Mouse (Mus musculus): ENCODE data around the gene Asic4. TPM values are rescaled to one million over a fixed set of nuclear protein-coding genes. Genes with fewer than 3 reads are reported as not detected.

Asic4 gene
- polyA plus RNA-seq, 1 experiment from 2014 or later = 7.2 TPM

DNA sequence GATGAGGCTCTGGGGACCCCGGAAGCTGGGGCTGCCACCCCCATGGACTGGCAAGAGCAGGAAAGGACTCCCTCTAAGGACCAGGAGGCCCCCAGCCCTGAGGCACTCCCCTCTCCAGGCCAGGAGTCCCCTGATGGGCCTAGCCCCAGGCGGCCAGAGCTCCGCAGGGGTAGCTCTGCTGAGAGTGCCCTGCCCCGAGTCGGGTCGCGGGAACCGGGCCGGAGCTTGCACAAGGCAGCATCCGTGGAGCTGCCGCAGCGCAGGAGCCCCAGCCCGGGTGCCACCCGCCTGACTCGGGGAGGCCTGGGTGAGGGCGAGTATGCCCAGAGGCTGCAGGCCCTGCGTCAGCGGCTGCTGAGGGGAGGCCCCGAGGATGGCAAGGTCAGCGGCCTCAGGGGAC lies 28.4 kb upstream of the Asic4 start:
- 5% methylated on average over 20 of the region's 20 CpGs for WGBS
- ATAC-seq = 0 out of 2 replicates have a peak, but pooled peaks have one; percentile 25
- Histone ChIP-seq H3K9me3 (ENCODE audit: control insufficient read depth, low read length) (no peaks in the 10 kb centered on the region), H3K27ac (ENCODE audit: low read length) (no peak overlapping the region), H3K4me1 (replicated peaks; ENCODE audit: control insufficient read depth, insufficient read depth, low read length) (peaks cover 18% of the 10 kb centered on the region), H3K36me3 (ENCODE audit: control insufficient read depth, insufficient read depth) (no peaks in the 10 kb centered on the region), H3K9ac (replicated peaks; ENCODE audit: low read depth, low read length) (no peak overlapping the region), H3K4me3 (replicated peaks; ENCODE audit: low read length) (no peak overlapping the region), H3K4me2 (ENCODE audit: low read length) (0 out of 2 replicates have a peak overlapping the region, but pooled peaks have one; percentile 9), H3K27me3 (replicated peaks; ENCODE audit: control insufficient read depth, insufficient read depth, low read length) (peaks cover 46% of the 10 kb centered on the region)

DNA sequence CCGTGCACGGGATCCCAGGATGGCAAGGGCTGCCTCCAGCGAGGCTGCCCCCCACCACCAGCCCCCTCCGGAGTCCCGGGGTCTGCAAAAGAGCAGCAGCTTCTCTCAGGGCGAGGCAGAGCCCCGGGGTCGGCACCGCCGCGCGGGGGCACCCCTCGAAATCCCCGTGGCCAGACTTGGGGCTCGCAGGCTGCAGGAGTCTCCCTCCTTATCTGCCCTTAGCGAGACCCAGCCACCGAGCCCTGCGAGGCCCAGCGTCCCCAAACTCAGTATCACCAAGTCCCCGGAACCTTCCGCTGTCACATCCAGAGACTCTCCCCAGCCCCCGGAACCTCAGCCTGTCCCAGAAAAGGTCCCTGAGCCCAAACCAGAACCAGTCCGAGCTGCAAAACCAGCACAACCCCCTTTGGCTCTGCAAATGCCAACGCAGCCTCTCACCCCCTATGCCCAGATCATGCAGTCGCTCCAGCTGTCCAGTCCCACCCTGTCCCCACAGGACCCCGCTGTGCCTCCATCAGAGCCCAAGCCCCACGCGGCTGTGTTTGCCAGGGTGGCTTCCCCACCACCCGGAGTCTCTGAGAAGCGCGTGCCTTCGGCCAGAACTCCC lies 27.9 kb upstream of the Asic4 start:
- Histone ChIP-seq H3K4me2 (ENCODE audit: low read length) (peak overlapping the region; percentile 54), H3K27ac (ENCODE audit: low read length) (no peak overlapping the region), H3K36me3 (ENCODE audit: control insufficient read depth, insufficient read depth) (no peaks in the 10 kb centered on the region), H3K4me3 (replicated peaks; ENCODE audit: low read length) (peak overlapping the region; percentile 42), H3K9ac (replicated peaks; ENCODE audit: low read depth, low read length) (peak overlapping the region; percentile 50), H3K9me3 (ENCODE audit: control insufficient read depth, low read length) (no peaks in the 10 kb centered on the region), H3K27me3 (replicated peaks; ENCODE audit: control insufficient read depth, insufficient read depth, low read length) (peaks cover 46% of the 10 kb centered on the region), H3K4me1 (replicated peaks; ENCODE audit: control insufficient read depth, insufficient read depth, low read length) (peaks cover 18% of the 10 kb centered on the region)
- WGBS = 2% methylated on average over 31 of the region's 32 CpGs
- no peak for ATAC-seq

DNA sequence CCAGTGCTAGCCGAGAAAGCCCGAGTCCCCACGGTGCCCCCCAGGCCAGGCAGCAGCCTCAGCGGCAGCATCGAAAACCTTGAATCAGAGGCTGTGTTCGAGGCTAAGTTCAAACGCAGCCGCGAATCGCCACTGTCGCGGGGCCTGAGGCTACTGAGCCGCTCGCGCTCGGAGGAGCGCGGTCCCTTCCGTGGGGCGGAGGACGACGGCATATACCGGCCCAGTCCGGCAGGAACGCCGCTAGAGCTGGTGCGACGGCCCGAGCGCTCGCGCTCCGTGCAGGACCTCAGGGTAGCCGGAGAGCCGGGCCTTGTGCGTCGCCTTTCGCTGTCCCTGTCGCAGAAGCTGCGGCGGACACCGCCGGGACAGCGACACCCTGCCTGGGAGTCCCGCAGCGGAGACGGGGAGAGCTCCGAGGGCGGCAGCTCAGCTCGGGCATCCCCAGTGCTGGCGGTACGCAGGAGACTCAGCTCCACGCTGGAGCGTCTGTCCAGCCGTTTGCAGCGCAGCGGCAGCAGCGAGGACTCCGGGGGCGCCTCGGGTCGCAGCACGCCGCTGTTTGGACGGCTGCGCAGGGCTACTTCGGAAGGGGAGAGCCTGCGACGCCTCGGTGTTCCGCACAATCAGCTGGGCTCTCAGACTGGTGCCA lies 27.3 kb upstream of the Asic4 start:
- H3K36me3 ChIP-seq (ENCODE audit: control insufficient read depth, insufficient read depth) = no peaks in the 10 kb centered on the region
- peaks cover 18% of the 10 kb centered on the region for H3K4me1 ChIP-seq (replicated peaks; ENCODE audit: control insufficient read depth, insufficient read depth, low read length)
- peak overlapping the region; percentile 54 for H3K4me2 ChIP-seq (ENCODE audit: low read length)
- under 1% methylated on average over 68 of the region's 71 CpGs for WGBS
- H3K27me3 ChIP-seq (replicated peaks; ENCODE audit: control insufficient read depth, insufficient read depth, low read length) = peaks cover 46% of the 10 kb centered on the region
- peak overlapping the region; percentile 42 for H3K4me3 ChIP-seq (replicated peaks; ENCODE audit: low read length)
- H3K9me3 ChIP-seq (ENCODE audit: control insufficient read depth, low read length) = no peaks in the 10 kb centered on the region
- no peak overlapping the region for H3K27ac ChIP-seq (ENCODE audit: low read length)
- peak overlapping the region; percentile 50 for H3K9ac ChIP-seq (replicated peaks; ENCODE audit: low read depth, low read length)
- peak; percentile 49 for ATAC-seq

DNA sequence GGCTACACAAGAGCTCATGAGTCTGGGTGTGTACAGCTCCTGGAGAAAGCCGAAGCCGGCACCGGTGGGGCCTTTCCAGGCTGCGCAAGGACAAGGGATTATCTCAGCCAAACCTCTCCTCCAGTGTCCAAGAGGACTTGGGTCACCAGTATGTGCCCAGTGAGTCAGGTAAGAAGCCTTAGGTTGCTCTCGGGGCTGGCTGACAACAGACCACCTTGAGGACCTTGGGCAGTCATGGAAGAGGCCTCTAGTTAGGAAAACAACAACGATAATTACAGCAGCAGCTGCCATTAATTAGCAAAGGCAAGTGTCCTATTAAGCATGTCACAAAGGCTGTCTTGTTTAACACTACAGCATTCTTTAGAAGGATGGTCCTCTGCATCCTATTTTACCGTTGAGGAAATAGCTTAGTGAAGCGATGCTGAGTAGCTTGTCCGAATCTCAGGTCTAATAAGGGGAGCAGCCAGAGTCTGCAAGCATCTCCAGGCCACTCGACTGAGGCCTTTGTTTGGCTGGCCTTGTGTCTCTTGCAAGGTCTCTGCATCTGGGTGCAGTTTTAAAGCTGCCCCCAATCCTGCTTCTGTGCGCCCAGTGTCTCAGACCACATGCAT lies 26.4 kb upstream of the Asic4 start:
- ATAC-seq = no peak
- peaks cover 46% of the 10 kb centered on the region for H3K27me3 ChIP-seq (replicated peaks; ENCODE audit: control insufficient read depth, insufficient read depth, low read length)
- H3K36me3 ChIP-seq (ENCODE audit: control insufficient read depth, insufficient read depth) = no peaks in the 10 kb centered on the region
- no peak overlapping the region for H3K4me3 ChIP-seq (replicated peaks; ENCODE audit: low read length)
- WGBS = 29% methylated on average over 11 of the region's 11 CpGs
- H3K27ac ChIP-seq (ENCODE audit: low read length) = no peak overlapping the region
- peaks cover 18% of the 10 kb centered on the region for H3K4me1 ChIP-seq (replicated peaks; ENCODE audit: control insufficient read depth, insufficient read depth, low read length)
- no peak overlapping the region for H3K9ac ChIP-seq (replicated peaks; ENCODE audit: low read depth, low read length)
- no peaks in the 10 kb centered on the region for H3K9me3 ChIP-seq (ENCODE audit: control insufficient read depth, low read length)
- no peak overlapping the region for H3K4me2 ChIP-seq (ENCODE audit: low read length)

DNA sequence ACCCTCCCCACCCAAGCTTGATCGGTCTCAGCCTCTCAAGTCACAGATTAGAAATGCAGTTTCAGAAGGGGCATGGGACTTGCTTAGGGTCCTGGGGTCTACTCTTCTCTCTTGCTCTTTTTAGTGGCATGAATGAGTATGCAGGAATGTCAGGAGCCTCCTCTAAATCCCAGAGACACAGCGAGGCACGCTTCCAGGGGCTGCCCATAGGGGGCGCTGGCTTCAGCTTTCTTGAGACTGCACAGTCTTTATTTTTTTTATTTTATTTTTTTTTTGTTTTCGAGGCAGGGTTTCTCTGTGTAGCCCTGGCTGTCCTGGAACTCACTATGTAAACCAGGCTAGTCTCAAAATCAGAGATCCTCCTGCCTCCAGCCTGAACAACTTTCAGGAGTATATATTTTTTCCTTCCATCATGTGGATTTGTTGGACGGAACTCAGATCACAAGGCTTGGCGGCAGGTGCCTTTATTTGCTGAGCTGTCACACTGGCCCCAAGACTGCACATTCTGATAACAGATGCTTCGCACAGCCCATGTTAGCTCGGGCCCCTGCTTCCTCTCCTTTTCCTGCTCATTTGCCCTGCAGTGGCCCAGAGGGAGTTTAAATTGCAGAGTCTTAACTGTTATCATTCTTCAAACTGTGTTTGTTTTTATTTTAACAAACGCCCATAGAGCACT lies 24.3 kb upstream of the Asic4 start:
- no peak for ATAC-seq
- no peaks in the 10 kb centered on the region for H3K36me3 ChIP-seq (ENCODE audit: control insufficient read depth, insufficient read depth)
- H3K4me3 ChIP-seq (replicated peaks; ENCODE audit: low read length) = no peak overlapping the region
- H3K27ac ChIP-seq (ENCODE audit: low read length) = no peak overlapping the region
- no peak overlapping the region for H3K9ac ChIP-seq (replicated peaks; ENCODE audit: low read depth, low read length)
- peaks cover 18% of the 10 kb centered on the region for H3K4me1 ChIP-seq (replicated peaks; ENCODE audit: control insufficient read depth, insufficient read depth, low read length)
- H3K27me3 ChIP-seq (replicated peaks; ENCODE audit: control insufficient read depth, insufficient read depth, low read length) = peaks cover 38% of the 10 kb centered on the region
- WGBS = 38% methylated on average over 10 of the region's 10 CpGs
- no peak overlapping the region for H3K4me2 ChIP-seq (ENCODE audit: low read length)
- H3K9me3 ChIP-seq (ENCODE audit: control insufficient read depth, low read length) = no peaks in the 10 kb centered on the region

DNA sequence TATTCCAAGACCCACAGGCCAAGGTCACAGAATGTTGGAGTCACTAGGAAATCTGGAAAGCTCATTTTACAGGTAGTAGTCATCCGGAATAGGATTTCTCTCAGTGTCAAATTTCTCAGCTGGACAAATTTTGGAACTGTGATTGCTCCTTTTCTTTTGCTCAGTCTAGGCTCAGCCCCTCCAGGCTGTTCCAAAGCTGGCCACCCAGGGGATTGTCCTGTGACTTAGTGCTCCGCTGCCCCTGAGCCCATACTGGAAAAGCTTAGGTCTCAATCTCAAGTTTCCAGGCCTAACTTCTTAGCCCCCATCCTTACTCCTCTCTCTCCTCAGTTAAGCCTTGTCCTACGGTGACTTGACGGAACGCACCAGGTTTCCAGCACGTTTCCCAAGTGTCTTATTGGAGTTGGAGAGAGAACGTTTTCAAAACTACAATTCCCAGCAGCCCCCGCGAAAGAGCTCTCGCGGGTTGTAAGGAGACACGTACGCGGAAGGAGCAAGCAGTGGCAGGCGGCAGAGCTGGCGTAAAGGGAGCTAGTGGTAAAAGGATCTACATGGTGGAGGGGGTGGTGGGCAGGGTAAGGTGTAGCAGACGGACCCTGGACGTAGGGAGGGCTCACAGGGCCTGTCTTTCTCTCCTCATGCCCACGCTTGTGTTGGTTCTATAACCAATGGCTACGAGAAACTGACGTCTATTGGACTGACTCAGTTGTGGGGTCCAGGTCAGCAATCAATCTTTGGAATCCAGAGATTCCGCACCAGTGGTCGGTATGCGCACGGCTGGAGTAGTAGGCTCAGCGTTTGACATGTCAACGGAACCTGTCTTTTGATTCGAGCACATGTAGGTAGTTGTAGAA lies 14.5 kb upstream of the Asic4 start, which contains the start of gene Gmppa:
Gene Gmppa (plus strand): TSS at position 456 of the 854 bp plus-strand sequence.
- H3K4me2 ChIP-seq (ENCODE audit: low read length) = peak within 1 kb of the TSS; percentile 72
- H3K36me3 ChIP-seq (ENCODE audit: control insufficient read depth, insufficient read depth) = peaks cover under 1% of the 10 kb centered on the region; the same call in 1 of the 2 replicates
- H3K27me3 ChIP-seq (replicated peaks; ENCODE audit: control insufficient read depth, insufficient read depth, low read length) = no peaks in the 10 kb centered on the region; the same call in 1 of the 2 replicates
- H3K27ac ChIP-seq (ENCODE audit: low read length) = peak within 1 kb of the TSS; percentile 41; the same call in 1 of the 2 replicates
- H3K9me3 ChIP-seq (ENCODE audit: control insufficient read depth, low read length) = no peaks in the 10 kb centered on the region
- H3K4me3 ChIP-seq (replicated peaks; ENCODE audit: low read length) = peak within 1 kb of the TSS; percentile 56
- peaks cover 9% of the 10 kb centered on the region for H3K4me1 ChIP-seq (replicated peaks; ENCODE audit: control insufficient read depth, insufficient read depth, low read length)
- H3K9ac ChIP-seq (replicated peaks; ENCODE audit: low read depth, low read length) = peak within 1 kb of the TSS; percentile 64
- 6% methylated on average over 28 of the region's 28 CpGs for WGBS
- ATAC-seq = peak; percentile 91

DNA sequence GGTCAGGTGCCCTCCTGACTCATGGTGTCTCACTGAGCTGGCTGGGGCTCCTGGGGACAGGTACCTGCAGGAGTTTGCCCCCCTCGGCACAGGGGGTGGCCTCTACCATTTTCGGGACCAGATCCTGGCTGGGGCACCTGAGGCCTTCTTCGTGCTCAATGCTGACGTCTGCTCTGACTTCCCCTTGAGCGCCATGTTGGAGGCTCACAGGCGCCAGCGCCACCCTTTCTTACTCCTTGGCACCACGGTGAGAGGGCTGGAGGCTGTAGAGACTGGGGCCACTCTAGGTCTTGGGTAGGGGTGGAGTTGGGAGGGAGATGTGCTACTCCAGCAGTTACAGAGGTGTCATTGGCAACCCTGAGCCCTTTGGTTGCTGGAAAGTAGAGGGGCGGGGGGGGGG lies 11.5 kb upstream of the Asic4 start:
- WGBS = 80% methylated on average over 8 of the region's 9 CpGs
- H3K9me3 ChIP-seq (ENCODE audit: control insufficient read depth, low read length) = no peaks in the 10 kb centered on the region
- H3K27me3 ChIP-seq (replicated peaks; ENCODE audit: control insufficient read depth, insufficient read depth, low read length) = no peaks in the 10 kb centered on the region
- H3K4me1 ChIP-seq (replicated peaks; ENCODE audit: control insufficient read depth, insufficient read depth, low read length) = peaks cover 26% of the 10 kb centered on the region
- H3K36me3 ChIP-seq (ENCODE audit: control insufficient read depth, insufficient read depth) = peaks cover 2% of the 10 kb centered on the region; the same call in 1 of the 2 replicates
- no peak overlapping the region for H3K4me3 ChIP-seq (replicated peaks; ENCODE audit: low read length)
- H3K4me2 ChIP-seq (ENCODE audit: low read length) = no peak overlapping the region
- H3K27ac ChIP-seq (ENCODE audit: low read length) = no peak overlapping the region
- no peak overlapping the region for H3K9ac ChIP-seq (replicated peaks; ENCODE audit: low read depth, low read length)
- no peak for ATAC-seq

DNA sequence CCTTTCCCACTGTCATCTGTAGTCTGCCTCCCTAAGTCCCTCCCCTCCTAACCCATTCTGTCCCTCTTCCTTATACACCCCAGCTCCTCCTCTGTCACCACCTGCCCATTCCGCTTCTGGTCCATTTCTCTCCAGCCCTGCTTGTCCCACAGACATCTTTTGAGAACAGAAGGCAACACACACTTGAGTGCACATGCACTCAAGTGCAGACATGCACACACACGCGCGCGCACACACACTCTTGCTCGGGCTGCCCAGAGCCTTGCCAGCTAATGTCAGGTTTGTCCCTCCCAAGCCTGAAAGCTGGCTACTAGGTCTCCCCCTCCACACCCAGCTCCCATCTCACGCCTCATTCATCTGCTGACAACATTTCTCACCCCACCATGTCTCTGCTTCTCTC lies 9.6 kb upstream of the Asic4 start:
- peaks cover 45% of the 10 kb centered on the region for H3K4me1 ChIP-seq (replicated peaks; ENCODE audit: control insufficient read depth, insufficient read depth, low read length)
- WGBS = 89% methylated on average over 7 of the region's 7 CpGs
- H3K27me3 ChIP-seq (replicated peaks; ENCODE audit: control insufficient read depth, insufficient read depth, low read length) = no peaks in the 10 kb centered on the region
- peaks cover 2% of the 10 kb centered on the region; the same call in 1 of the 2 replicates for H3K36me3 ChIP-seq (ENCODE audit: control insufficient read depth, insufficient read depth)
- no peak overlapping the region for H3K27ac ChIP-seq (ENCODE audit: low read length)
- H3K4me2 ChIP-seq (ENCODE audit: low read length) = no peak overlapping the region
- no peak overlapping the region for H3K4me3 ChIP-seq (replicated peaks; ENCODE audit: low read length)
- H3K9me3 ChIP-seq (ENCODE audit: control insufficient read depth, low read length) = no peaks in the 10 kb centered on the region
- no peak for ATAC-seq
- H3K9ac ChIP-seq (replicated peaks; ENCODE audit: low read depth, low read length) = no peak overlapping the region
